Mouse (Mus musculus) neutrophil, adult 59 days (primary cell): ENCODE data around the gene Serpinb1a. TPM values are rescaled to one million over a fixed set of nuclear protein-coding genes. Genes with fewer than 3 reads are reported as not detected.

ENCODE experiments used
- total RNA-seq, 2 experiments: library from RNA; stranded (reverse); gene quantifications; 1 replicate in 1 of 2; 2 replicates in 1 of 2; pipeline ENCODE4 v1.2.4; 2023

The Serpinb1a gene
- total RNA-seq: 100 to 1,000 TPM; 339 to 366 TPM

DNA sequence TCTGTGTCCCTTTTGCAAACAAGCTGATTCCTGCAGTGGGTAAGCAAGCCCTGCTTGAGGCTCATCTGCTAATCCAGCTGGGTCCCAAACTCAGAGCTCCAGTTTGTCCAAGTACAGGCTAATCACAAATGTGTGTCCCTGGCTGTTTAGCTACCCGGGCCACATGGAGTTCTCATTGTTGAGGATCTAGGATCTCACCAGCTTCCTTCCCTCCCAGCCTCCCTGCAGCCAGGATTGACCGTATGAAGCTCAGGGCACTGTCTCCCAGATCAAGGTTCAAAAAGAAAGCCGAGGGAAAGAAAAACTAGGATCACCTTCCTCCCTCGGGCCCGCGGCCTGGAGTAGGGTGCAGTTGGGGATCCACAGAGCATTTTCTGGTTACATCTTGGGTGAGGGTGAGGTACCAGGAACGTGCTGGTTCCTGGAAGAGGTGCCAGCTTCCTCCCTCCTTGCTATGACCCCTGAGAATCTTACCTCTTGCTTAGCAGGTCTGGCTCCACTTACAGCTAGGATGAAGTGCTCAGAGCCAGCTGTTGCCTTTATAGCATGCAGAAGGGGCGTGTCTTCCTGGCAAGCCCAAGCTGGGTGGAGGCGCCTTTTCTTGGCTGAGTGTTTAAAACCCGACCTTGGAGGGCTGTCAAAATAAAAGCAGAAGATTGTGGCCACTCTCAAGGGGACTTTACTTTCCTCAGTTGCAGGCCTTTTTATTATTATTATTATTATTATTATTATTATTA lies at the start of gene Serpinb1a:
TSS of gene Serpinb1a (minus strand) at position 518 of the 737 bp plus-strand sequence.

DNA sequence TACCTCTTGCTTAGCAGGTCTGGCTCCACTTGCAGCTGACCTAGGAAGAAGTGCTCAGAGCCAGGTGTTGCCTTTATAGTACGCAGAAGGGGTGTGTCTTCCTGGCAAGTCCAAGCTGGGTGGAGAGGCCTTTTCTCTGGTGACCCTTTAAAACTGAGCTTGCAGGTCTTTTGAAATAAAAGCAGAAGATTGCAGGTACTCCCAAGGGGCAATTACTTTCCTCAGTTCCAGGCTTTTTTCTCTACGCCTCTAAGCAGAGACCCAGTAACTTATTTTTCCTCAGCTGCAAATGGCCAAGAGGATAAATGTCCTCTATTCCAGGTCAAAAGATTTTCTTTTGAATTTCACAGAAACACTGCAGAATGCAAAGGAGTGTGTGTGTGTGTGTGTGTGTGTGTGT lies 47.1 kb upstream of the Serpinb1a start, which contains the start of gene Serpinb1c:
TSS of gene Serpinb1c (minus strand) at position 101 of the 400 bp plus-strand sequence.

DNA sequence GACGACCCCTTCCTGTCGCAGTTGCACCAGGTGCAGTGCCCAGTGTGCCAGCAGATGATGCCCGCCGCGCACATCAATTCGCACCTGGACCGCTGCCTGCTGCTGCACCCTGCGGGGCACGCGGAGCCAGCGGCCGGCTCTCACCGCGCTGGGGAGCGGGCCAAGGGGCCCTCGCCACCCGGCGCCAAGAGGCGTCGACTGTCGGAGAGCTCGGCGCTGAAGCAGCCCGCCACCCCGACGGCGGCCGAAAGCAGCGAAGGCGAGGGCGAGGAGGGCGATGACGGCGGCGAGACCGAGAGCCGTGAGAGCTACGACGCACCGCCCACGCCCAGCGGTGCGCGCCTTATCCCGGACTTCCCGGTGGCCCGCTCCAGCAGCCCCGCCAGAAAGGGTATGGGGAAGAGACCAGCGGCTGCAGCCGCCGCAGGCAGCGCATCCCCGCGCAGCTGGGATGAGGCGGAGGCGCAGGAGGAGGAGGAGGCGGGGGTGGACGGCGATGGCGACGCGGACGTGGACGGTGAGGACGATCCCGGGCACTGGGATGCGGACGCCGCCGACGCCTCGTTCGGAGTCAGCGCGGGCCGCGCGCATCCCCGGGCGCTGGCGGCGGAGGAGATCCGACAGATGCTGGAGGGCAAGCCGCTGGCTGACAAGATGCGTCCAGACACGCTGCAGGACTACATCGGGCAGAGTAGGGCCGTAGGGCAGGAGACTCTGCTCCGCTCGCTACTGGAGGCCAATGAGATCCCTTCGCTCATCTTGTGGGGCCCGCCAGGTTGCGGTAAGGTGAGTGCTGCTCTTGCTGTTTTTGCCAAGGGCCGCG lies 48.5 kb downstream of the Serpinb1a start, which contains the start of gene D930007J09Rik:
TSS of gene D930007J09Rik (minus strand) at position 591 of the 823 bp plus-strand sequence.

DNA sequence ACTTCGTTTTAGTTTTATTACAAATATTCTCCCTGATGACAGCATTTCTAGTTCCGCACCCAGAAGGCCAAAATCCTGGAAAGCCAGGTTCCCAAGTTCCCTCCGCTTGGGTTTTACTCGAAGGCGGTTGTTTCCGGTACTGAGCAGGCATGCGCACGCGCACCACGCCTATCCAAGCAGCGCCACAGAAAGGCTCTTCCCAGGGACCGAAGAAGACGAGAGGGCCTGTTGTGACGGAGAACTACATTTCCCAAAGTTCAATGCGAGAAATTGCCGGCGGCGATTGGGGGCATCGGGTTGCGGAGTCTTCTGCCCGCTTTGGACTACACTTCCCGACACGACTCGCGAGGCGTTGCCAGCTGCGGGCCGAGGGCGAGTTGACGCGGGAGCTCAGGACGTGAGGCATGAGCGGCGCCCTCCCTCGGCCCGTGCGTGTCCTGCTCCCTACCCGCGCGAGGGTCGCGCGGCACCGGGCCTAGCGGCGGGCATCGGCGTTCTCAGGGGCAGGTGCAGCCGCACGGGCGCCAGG lies 49.2 kb downstream of the Serpinb1a start, which contains the start of gene Wrnip1:
TSS of gene Wrnip1 (plus strand) at position 346 of the 529 bp plus-strand sequence.

Other genes starting within 250 kb of the Serpinb1a start
- not detected for gene Mylk4, start 67.2 kb downstream of the Serpinb1a start, total RNA-seq
- gene Wrnip1, start 49.1 kb downstream of the Serpinb1a start, total RNA-seq: 10 to 100 TPM in 1 of 2 experiments, 1 to 10 TPM in 1; 9.4 to 15.9 TPM
- not detected for gene D930007J09Rik, start 48.3 kb downstream of the Serpinb1a start, total RNA-seq
- not detected for gene Serpinb1c, start 47.0 kb upstream of the Serpinb1a start, total RNA-seq
- gene Serpinb6b, start 114.0 kb upstream of the Serpinb1a start, total RNA-seq: under 1 TPM; 0.42 to 0.49 TPM
- under 1 TPM; 0.42 to 0.67 TPM for gene Serpinb9, start 152.1 kb upstream of the Serpinb1a start, total RNA-seq
- not detected for gene Serpinb9b, start 176.2 kb upstream of the Serpinb1a start, total RNA-seq
- not detected for gene Serpinb1b, start 227.4 kb upstream of the Serpinb1a start, total RNA-seq